Mouse (Mus musculus) naive thymus-derived CD4-positive, alpha-beta T cell, adult 2 months (primary cell): ENCODE measurements around the gene Sun1.

Experiments
- DNase-seq: peaks from one replicate; pipeline ENCODE4 v3.0.0-alpha.2; 2011; ENCODE audit warnings: low read depth

Sun1 gene

DNA sequence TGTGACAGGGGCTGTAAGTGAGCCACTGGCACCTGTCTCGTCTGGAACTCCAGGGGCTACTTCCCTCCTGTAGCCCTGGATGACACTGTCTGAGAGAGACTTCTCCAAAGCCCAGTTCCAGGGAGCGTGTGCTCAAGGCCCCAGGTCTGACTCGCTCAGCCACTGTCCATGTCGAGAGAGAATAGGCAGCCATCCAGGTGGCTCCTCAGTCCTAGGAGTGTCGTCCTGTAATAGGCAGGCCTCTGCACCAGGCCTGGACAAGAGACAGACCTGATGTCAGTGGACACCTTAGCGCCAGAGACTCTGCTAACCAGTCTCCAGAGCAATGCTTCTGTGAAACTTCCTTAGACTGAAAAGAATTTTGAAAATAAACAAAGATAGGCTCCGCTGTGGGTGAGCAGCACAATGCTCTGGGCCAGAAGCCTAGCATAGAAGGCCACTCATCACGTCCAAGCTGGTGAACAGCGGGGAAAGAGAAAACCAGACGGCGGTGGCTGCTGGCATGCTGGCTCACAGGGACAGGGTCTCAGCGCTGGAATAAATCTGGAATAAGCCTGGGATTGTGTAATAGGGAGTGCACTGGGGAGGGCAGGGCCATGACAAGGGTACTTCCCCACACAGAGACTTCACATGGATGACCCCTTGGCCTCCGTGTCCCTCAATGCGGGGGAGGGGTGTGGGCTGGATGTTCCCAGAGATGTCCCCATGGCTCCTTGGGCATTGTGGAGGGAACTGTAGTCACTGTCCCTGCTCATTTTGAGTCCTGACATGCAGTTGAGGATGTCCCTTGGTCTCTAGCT, 85.9 kb downstream of the Sun1 start:
- no peak for DNase-seq

GRCm38 (mm10) chr5:139287099-139287498, 86.7 kb downstream of the Sun1 start:
- no peak for DNase-seq

GRCm38 (mm10) chr5:139287787-139288186, 87.3 kb downstream of the Sun1 start:
- no peak for DNase-seq

DNA sequence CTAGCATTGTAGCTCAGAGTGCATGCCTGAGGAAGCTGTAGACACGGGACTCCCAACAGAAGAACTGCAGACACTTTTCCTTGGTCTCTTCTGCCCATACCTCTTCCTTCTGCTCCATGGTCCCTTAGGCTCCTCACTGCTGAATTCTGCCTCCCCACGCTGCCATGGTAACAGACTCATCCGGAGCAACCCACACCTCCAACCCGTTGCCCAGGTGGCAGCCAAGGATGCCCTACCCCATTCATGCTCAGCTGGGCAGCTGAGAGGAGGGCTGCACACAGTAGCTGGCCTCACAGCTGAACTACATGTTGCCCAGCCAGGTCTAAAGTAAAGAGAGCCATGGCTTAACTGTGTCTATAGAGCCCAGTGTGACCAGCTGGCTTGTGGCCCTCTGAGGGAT, 88.2 kb downstream of the Sun1 start:
- DNase-seq: no peak

DNA sequence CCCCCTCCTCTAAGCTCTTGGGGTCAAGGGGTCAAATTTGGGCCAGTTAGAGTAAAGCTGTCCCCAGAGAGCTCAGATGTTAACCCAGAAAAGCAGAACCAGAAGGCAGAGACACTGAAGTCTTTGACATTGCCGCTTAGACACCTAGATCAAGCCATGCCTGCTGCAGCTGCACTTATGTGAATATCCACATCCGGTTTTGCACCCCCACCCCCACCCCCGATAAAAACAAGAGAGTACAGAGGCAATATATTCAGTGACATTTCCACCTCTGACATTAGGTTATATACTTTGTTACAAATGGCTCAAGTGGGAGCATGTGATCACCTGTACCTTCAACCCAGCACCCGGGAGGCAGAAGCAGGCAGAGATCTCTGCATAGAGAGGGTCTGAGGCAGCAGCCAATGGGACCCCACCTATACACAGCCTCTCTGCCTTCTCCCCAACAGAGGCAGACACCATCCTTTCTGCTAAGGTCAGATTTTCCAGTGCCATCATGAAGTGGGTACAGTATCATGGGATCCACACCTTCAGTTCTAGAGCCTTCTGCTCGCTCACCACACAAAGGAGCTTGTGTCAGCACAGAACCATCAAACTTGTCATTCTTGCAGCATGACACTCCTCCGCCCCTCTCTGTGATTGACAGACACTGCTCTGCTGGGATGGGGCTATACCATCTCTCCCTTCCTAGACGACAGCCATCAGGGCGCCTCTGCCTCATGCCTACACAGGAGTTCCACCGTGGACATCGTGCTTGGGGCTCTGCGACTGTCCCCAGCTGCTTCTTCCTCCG, 90.2 kb downstream of the Sun1 start:
- no peak for DNase-seq

GRCm38 (mm10) chr5:139291811-139292560, 91.5 kb downstream of the Sun1 start:
- no peak for DNase-seq

- DNase-seq: no peak
Observed at GRCm38 (mm10) chr5:139294089-139294488, 93.7 kb downstream of the Sun1 start.

- DNase-seq: no peak
Observed at GRCm38 (mm10) chr5:139297092-139297491, 96.7 kb downstream of the Sun1 start.

GRCm38 (mm10) chr5:139297745-139298144, 97.3 kb downstream of the Sun1 start:
- DNase-seq: no peak
